Mouse (Mus musculus) hematopoietic stem cell, adult 5-6 weeks (primary cell): ENCODE measurements around the gene Fgf4. TPM values are rescaled to one million over a fixed set of nuclear protein-coding genes. Genes with fewer than 3 reads are reported as not detected.
"Not testable (repeated sequence)": the region's sequence is repeated elsewhere in the genome, so short reads cannot be mapped to it uniquely, and the experiment has no call there.

Source experiments
- ATAC-seq, 2 experiments: fragments of 125-278 bp in 1 of 2; replicated peaks in 1 of 2; 2 replicates each; pipeline ENCODE4 v1.8.0; 2016 to 2017; ENCODE audit warnings: inconsistent platforms in 2 of 2, mild to moderate bottlenecking in 2 of 2, moderate number of reproducible peaks in 2 of 2, low read depth in 1 of 2, moderate TSS enrichment in 1 of 2; ENCODE audit not compliant: low FRiP score in 2 of 2, poor library complexity in 2 of 2, severe bottlenecking in 2 of 2, insufficient read depth in 1 of 2, low TSS enrichment in 1 of 2
- total RNA-seq: library from RNA; stranded (forward); fragments of 172-1452, 232-1000 nt; gene quantifications from 2 replicates; pipeline ENCODE4 v1.2.3, GENCODE M21; 2017

Fgf4 gene
- total RNA-seq, 1 experiment from 2014 or later = not detected

GRCm38 (mm10) chr7:144861769-144862070, 14.6 kb downstream of the Fgf4 start:
- ATAC-seq = no peak

GRCm38 (mm10) chr7:144862126-144862525, 15.0 kb downstream of the Fgf4 start:
- no peak for ATAC-seq

- ATAC-seq = peak; percentile 73 to 79; a peak in 3 of 4 replicates
Measured at GRCm38 (mm10) chr7:144862712-144863111, 15.5 kb downstream of the Fgf4 start.

- no peak for ATAC-seq
Measured at GRCm38 (mm10) chr7:144863196-144863595, 16.0 kb downstream of the Fgf4 start.

- no peak for ATAC-seq
Measured at GRCm38 (mm10) chr7:144864160-144864670, 17.0 kb downstream of the Fgf4 start.

GRCm38 (mm10) chr7:144867161-144867560, 20.0 kb downstream of the Fgf4 start:
- ATAC-seq = no peak

DNA sequence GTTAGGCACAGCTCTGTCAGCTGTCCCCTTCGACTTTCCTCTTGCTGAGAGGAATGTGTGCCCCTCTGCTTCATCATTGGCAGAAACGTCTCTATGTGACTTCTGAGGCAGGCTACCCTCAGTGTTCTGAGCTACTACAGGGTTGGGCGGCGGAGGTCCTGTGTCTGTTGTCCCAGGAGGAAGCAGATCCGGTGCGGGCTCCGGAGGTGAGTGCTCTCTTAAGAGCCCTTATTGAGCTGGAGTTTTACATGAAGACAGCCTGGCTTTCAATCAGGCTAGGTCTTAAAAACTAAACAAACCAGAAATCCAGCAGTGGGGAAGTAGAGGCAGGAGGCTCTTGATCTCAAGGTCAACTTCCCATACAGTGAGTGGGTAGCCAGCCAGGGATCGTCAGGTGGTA, 20.4 kb downstream of the Fgf4 start:
- no peak for ATAC-seq

GRCm38 (mm10) chr7:144872420-144872819, 25.3 kb downstream of the Fgf4 start:
- no peak for ATAC-seq

DNA sequence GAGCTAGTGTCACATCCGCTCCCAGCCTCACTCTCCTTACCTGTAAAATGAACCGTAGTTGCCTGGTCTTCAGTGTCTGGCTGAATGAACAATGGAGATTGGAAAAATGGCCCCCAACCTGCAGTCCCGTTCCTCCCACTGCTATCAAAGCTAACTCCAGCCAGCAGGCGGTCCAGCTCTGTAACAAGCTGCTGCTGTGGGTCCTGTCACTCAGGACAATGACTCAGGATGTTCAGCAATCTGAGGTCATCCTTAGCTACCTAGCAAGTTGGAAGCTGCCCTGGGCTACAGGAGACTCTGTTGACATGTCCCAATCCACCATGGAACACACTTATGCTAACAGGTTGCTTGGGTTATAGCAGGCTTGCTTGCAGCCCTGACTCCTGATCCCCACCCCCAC, 26.0 kb downstream of the Fgf4 start:
- ATAC-seq = no peak

- ATAC-seq = no peak
Measured at GRCm38 (mm10) chr7:144874226-144874625, 27.1 kb downstream of the Fgf4 start.

DNA sequence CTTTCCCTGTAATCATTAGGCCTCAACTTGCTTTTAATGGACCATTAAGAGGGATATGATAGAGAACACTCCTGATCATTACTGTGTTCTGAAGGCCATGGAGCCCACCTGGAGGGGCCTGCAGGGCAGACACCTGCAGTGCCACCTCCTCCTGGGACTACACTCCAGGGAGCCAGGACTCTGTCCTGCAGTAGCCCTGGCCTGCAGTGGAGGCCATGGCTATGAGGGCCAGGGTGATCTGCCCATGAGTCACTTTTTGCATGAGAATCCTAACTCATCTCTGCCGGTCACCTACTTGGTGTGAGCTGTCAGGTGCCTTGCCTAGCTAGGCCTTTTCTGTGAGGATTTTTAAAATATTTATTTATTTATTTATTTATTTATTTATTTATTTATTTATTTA, 31.2 kb downstream of the Fgf4 start:
- ATAC-seq = no peak

- 0 out of 4 replicates have a peak, but pooled peaks of 1 of the 2 experiments have one; percentile 12 for ATAC-seq
Measured at GRCm38 (mm10) chr7:144883106-144883505, 35.9 kb downstream of the Fgf4 start.

GRCm38 (mm10) chr7:144887672-144888071, 40.5 kb downstream of the Fgf4 start:
- ATAC-seq = no peak

GRCm38 (mm10) chr7:144888564-144889299, 41.6 kb downstream of the Fgf4 start:
- ATAC-seq = no peak

DNA sequence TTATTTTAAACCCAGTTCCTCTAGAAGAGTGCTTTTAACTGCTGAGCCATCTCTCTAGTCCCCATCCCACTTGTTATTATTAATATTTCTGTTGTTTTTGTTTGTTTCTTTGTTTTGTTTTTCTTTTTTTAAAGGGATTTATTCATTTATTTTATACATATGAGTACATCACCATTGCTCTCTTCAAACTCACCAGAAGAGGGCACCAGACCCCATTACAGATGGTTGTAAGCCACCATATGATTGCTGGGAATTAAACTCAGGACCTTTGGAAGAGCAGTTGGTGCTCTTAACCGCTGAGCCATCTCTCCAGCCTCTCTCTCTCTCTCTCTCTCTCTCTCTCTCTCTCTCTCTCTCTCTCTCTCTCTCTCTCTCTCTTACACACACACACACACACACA, 43.5 kb downstream of the Fgf4 start:
- not testable (repeated sequence) for ATAC-seq

DNA sequence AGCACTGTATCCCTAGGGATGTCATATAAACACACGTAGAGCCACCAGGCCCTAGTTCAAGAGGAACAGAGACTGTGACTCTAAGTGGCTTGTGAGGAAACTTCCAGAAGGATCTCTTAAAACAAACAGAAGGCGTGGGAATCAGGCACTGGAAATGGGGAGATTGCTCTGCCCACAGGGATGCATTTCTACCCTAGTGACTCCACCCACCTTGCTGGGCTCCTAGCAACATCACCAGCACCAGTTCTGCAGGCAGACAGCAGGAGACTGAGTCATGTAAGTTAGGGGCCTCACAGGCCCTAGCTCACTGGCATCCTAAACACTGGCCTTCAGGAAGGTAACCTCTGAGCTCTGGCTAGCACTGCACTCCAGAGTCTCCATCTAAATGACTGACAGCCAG, 44.7 kb downstream of the Fgf4 start:
- ATAC-seq = no peak

DNA sequence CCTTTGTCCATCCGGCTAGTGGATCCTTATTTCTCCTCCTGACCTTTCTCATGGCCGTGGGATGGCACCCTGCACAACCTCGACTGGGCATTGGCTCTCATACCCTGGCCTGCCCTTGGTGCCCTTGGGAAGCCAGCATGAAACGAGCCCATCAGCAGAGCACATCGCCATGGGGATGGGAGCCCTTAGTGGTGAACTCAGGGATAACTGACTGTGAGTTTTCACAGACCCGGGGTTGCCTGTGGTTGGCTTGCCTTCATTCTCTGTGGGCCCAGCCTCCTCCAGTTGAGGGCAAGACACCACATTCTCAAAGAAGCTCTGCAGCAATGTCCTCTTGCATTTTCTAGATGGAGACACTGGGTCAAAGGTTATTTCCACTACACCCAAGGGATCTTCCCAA, 45.2 kb downstream of the Fgf4 start:
- ATAC-seq = no peak

- no peak for ATAC-seq
Measured at GRCm38 (mm10) chr7:144894191-144894590, 47.0 kb downstream of the Fgf4 start.

DNA sequence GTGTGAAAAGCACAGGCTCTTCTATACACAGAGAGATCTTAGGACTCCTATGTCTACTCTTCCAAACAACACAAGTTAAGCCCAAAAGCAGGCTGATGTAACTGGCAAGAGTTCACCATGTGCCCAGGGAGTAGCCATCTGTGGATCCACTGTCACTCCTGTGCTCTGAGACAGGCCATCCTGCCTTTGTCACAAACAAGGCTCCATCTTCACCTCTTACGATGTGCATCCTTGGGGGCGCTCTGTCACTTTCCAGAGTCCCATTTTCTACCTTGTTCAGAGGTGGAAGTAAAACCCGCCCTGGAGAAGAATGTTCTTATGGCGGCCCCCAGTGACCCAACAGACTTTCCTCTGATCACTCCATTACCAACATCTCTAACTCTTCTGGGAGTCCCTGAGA, 47.5 kb downstream of the Fgf4 start:
- ATAC-seq = no peak
